Mouse (Mus musculus) megakaryocyte-erythroid progenitor cell, adult 5-6 weeks (primary cell): Measurements from ENCODE around the gene Slc29a4. TPM values are rescaled to one million over a fixed set of nuclear protein-coding genes. Genes with fewer than 3 reads are reported as not detected.
A peak's percentile ranks its signal among the peaks of the same experiment; 100 is the strongest.

Source experiments
- ATAC-seq: replicated peaks from 2 replicates; pipeline ENCODE4 v1.8.0; 2016; ENCODE audit warnings: mild to moderate bottlenecking, inconsistent platforms; ENCODE audit not compliant: severe bottlenecking, poor library complexity, low FRiP score, low TSS enrichment
- total RNA-seq, 2 experiments: library from RNA; stranded (forward) in 1 of 2; stranded (reverse) in 1 of 2; fragments of 200-1000, 215-1000 nt in 1 of 2; fragments of >200 nt in 1 of 2; fragmentation: Nextera tagmentation in 1 of 2; gene quantifications; 2 replicates each; pipeline ENCODE4 v1.2.3; 2014 to 2017

The Slc29a4 gene
- total RNA-seq, 2 experiments from 2014 or later: not detected

DNA sequence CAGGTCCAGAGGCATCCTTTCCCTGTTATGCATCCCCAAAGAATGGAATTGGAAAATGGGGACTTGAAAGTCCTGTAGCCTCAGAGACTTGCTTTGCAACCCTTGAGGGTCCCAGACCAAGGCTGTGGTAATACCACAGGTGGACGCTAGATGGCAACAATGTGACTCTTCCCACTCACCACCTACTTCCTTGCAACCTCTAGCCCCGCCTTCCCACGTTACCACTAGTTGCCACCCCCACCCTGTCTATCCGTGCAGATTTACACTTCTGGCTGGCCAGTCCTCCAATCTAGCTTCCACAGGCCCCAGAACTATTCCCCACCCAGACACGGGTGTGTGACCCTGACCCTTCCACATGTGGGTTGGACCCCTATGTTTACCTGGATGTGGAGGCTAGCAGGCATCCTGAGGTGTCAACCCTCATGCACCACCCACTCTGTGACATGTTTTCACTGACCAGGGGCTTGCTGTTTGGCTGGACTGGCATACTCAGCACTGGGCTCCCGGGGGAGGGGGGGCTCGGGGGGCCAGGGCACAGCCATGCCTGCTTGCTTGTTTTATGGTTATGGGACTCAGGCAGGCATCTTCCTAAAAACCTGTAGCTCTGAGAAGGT is 31.3 kb downstream of the Slc29a4 start:
- ATAC-seq: peak; percentile 86

DNA sequence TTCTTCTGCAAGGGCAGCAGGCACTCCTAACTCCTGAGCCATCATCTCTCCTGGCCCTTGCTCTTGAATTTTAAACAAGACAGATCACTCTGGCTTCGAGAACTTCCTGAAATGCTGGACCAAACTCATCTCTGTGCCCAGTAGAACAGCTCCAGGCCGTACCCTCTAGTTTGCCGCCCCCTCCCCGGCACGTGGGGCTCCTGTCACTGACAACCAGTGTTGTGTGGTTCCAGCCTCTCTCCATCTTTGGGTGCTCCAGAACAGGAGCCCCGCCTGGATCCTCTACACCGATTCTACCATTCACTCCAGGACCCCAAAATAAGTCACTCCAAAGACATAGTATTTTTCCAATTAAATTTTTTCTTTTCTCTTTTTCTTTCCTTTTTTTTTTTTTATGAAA is 32.0 kb downstream of the Slc29a4 start:
- no peak for ATAC-seq

DNA sequence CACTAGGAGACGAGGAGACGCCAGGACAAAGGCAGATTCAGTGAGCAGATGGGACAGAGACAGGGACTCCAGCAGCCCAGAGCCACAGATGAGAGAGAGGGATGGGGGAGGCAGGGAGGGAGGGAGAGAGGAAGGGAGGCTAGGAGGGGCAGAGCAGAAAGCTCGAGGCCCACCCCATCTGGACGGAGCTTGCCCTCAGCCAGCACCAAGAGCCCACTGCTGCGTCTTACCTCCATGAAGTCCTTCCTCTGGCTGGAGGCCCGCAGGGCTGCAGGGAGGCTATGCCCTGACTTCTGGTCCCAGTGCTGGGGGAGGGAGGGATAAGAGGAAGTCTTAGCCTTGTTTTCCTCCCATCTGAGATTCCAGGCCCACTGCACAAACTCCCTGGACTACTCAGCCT is 34.4 kb downstream of the Slc29a4 start:
- no peak for ATAC-seq

DNA sequence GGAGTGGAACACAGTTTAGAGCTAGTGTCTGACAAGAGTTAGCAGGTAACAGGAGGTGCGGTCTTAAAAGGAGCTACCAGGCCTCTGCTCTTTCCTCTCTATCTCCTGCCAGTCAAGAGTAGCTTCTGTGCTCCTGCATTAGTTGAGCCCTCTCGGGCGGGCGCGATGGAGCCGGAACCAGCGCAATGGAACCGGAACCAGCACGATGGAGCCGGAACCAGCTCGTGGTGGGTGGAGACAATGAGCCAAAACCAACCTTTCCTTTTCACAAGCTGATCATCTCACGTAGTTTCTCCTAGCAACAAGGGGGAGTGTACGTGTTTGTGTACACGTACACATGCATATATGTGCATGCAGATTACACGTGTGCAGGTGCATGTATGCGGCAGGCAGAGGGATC is 36.0 kb downstream of the Slc29a4 start:
- no peak for ATAC-seq

DNA sequence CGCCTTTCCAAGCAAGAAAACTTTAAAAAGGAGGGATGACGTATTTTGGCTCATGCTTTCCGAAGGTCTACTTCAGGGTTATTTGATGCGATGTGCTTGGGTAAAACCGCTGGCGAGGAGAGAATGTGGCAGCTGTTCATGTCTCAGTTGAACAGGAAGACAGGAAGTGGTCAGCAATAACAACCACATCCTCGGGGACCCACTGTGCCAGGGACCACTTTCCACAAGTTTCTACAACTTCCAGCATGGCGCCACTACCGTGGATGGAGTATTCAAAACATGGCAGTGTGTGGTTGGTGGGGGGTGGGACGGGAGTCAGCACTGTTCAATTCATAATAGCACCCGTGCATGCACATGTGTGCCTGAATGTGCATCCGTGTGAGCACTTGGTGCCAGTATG is 38.0 kb downstream of the Slc29a4 start:
- no peak for ATAC-seq

DNA sequence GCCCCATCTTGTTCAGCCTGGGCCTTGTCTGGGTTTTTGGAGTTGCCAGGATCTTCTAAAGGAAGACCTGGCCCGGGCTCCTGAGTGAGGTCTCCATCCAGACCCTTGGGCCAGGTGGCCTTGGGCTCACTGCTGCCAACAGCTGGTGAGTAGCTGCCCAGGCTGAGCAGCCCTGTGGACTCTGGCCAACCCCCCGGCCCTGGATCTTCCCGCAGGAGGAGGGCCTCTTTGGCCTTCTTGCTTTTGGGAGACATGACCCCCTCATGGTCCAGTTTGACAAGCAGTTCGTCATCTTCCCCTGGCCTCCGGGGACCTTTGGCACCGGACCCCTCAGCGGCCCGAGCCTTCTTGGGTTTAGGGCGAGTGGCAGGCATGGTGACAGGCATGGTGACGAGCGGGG is 39.6 kb downstream of the Slc29a4 start:
- ATAC-seq: no peak

DNA sequence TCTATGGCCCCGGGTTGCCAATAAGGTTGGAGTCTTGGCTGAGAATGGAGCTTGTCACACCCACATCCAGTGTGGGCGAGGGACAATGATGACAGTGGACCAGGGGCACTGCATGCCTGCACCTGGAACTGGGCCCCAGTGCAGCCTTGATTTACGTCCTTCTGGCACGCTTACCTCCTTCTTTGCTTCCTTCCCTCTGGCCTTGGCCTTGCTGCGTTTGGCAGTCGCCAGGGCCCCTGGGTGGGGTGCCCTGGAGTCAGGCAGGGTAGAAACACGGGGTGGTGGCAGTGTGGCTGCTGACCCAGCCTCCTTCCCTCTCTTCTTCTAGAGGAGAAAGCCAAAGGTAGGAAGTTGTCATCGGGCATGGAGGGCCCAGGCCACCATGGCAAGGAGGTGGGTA is 47.6 kb downstream of the Slc29a4 start:
- ATAC-seq: no peak

DNA sequence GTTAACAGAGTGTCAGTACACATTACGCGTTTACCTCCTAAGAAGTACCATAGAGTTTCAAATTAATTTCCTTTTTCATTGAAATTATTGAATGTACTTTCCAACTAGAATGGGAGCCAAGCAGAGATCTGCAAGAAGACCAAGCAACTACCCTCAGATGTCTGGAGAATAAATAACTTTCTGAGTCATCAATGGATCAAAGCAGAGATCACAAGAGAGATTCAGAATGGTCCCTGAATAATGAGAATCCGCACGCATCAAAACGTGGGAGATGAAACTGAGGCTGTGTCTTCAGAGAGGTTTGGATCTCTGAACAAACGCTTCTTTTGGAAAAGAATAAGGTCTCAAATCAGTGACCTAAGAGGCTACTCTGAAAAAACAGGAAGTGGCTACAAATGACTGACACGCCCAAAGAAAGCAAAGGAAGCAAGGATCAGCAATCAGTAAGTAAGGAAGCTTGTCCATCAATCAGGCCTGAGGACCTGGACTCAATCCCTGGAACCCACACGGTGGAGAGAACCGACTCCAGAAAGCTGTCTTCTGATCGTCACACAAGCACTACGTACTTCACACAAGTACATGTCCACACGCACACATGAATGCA is 54.8 kb downstream of the Slc29a4 start:
- no peak for ATAC-seq

DNA sequence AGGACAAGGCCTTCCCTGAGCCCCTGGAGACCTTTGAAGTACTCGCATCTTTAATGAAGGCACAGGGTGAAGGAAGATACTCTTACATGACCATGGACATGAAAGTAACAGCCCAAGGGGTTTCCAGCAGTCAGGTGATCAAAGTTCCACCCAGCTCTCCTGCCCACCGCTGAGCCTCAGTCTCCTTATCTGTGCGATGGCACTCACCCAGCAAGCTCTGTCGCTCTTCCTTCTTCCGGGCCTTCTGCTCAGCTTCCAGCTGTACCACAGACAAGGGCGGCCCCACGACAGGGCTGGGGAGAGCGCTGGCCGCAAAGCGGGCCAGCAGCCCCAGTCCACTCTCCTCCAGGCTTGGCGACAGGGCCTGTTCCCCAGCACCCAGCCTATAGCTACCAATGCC is 57.9 kb downstream of the Slc29a4 start:
- ATAC-seq: peak; percentile 57; the same call in 1 of the 2 replicates

DNA sequence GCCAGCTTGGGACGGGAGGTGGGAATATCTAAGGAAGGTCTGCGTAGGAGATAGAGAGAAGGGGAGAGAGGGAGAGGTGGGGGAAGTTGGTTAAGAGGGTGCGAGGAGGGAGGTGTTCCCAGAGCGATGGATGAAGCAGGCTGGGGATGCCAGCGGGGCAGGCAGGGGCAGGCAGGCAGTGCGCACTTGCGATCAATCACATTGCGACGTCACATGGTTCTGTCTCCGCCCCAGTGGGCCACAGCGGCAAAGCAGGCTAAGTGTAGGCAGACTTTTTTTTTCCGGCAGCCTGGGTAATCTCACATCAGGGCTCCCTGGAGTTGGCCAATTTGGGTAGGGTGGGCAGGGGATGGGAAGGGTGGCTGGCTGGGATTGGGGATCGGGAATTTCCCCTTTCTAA is 59.9 kb downstream of the Slc29a4 start:
- ATAC-seq: no peak

DNA sequence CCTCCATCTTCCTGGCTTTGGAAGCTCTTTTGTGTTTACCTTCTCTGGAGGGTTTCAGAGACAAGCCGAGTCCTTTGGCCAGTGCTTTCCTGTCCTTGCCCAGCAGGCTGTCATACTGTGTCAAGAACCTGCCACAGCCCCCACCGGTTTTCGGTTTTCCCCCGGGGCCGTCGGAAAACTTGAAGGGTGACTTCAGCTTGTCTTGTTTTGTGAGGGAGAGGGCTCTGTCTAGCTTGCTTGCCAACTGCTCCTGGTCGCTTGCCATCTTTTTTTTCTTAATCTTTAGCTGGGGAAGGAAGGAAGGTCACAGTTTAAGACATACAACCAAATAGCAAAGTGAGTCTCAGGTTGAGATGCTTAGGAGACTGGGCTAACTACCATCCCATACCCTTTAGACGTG is 67.5 kb downstream of the Slc29a4 start:
- no peak for ATAC-seq

DNA sequence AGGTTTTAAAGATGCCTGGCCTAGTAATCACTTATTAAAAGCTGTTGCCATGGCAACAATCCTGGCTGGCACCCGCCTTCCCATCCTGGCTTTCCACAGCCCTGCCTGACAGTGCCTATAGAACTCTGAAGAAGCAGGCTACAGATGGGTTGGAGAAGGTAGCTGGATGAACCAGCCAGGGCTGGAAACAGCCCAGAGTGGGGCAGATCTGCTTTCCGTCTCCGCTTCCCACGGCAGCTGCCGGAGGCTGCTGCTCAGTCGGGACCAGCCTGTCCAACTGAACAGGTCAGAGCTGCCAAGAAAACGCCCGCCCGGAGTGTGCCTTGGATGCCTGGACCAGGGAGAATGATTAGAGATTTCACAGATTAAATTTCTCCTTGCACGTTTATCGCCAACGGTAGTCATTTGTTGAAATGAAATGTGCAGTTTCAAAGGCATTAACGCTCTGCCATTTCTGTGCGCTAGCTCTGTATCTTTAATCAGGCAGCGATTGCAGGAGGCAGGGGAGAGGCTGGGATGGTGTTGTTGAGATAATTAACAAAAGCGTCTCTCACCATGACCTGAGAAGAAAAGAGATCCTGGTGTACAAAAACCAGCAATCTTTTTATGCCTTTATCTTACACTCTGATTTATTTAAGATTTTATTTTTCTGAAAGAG is 69.1 kb downstream of the Slc29a4 start:
- no peak for ATAC-seq

DNA sequence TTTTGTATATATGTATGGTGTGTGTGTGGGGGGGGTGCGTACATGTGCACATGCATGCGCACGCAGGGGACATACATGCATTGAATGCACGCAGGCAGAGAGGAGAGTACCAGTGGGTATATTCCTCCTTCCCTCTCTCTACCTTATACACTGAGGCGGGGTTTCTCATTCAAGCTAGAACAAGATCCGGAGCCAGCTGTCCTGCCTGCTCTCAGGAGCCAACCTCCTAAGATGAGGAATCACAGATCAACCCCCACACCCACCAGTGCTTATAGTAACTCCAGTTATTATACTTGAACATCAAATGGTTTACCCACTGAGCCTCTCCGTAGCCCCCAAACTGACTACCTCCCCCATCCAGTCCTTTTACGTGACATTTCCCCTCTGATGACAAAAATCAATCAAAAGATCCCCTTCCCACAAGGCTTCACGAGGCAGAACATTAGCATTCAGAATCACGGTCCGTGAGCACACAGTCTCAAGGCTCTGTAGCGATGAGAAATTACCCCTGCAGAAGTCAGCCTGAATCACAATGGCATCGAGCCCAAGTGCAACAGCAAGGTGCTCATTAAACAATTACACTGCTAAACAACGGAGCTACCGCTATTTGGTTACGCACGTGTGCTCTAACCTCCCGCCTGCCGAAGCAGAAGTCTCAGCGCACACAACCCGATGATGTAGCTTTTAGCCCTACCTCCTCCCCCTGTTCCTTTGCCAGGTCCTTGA is 69.9 kb downstream of the Slc29a4 start:
- no peak for ATAC-seq

DNA sequence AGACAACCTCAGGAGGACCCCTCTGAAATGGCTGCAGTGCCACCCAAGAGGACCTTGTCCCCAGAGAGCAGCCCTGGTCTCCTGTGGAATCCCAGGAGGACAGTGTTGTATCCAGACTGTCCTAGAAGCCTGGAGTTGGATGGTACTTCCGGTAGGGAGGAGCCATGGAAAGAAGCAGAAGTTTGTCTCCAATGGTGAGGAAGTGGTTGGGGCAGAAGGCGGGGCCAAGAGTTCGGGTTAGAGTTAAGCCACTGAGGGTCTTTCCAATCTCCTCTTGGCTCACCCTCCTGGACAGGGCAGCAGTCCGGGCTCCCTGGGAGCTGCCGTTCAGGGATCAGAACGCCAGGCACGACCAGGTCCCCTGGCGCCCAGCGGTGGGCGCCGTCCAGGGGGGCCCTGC is 72.0 kb downstream of the Slc29a4 start:
- no peak for ATAC-seq

DNA sequence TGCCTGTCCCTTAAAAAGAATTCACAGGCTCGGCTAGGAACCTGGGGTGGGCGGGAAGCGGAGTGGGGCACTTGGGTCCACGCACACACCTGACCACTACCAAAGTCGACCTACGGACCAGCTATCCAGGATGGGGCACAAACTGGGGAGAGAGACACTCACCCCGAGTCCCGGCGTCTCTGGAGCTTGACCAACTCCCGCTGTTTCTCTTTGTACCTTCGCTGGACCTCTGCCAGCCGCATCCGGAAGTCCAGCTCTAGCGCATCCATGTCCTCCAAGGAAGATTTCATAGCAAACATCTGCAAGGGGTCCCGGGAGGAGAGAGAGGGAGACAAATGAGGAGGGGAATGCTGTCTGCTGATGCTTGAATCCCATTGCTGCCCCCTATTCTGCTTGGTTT is 72.6 kb downstream of the Slc29a4 start:
- no peak for ATAC-seq

DNA sequence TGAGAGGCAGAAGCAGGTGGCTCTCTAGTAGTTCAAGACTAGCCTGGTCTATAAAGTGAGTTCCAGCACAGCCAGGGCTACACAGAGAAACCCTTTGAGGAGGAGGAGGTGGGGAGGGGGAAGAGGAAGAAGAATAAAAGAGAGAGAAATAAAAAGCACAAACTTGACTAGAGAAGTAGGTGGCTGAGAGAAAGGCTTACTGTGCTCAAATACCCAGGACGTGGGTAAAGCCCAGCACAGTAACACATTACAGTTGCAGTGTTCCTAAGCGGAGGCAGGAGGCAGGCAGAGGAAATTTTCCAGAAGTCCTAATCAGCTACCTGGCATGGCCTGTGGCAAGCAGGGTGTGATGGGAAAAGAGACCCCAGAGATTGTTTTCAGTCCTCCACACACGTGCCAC is 74.4 kb downstream of the Slc29a4 start:
- ATAC-seq: no peak

DNA sequence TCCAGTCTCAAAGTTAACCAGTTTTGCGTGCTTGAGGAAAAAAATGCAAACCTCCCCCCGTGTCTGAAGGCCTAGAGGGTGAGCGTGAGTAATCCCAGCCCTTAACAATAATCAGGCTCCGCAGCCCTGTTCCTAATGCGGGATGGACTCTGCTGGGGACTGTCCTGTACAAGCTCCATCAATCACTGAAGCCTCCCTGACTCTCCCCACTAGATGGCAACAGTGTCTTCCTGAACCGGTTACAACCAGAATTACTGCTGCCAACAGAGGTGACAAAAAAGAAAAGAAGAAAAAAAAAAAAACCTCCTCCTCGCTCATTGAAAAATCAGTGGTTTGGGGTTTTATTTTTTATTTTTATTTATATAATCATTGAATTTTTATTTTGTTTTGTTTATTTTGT is 75.6 kb downstream of the Slc29a4 start:
- peak; percentile 76 for ATAC-seq

DNA sequence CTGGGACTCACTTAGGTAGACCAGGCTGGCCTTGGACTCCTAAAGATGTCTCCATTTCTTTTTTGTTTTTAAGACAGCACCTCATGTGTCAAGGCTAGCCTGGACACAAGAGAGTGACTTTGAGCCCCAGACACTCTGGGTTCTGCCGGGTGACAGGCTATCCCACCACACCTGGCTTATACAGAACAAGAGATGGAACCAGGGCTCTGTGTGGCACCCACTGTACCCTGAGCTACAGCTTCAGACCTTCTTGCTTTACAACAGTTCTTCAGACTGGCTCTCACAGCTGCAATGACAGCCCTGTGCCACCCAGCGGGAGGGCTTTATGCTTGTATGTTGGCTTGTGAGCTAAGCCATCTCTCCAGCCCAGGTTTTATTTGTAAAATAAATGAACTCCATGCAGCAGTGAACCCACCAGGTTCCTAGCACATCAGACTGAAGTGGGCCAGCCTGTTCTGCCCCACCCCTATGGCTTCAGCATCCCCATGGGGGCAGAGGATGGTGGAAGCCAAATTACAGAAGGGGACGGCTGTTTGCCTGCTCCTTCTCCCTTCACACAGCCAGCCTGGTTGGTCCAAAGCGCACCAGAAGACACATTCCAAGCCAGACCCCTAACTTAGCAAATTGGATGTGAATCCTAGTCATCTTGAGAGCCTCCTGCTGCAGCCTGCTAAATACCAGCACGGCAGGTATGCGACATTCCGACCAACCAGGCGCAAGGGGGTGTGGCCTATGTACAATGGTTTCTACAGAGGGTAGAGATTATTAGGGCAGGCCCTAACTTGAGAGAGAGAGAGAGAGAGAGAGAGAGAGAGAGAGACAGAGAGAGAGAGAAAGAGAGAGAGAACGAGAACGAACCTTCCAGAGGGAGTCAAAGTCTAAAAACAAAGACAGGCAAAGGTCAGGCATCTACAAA is 76.3 kb downstream of the Slc29a4 start:
- ATAC-seq: no peak

DNA sequence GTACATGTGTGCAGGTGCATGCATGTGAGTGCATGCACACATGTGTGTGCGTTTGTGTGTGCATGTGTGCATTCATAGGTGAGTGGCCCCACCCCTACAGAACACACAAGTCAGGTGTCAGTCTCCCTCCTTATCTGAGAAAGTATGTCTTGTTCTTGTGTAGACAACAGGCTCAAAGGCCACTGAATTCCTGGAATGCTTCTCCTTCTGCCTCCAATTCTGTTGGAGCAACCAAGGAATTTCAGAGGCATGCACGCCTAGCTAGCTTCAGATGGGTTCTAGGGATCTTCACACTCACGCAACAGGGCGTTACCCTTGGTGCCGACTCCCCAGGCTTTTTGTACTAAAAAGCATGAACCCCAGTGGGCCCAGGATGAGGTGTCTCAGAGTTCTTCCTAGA is 77.3 kb downstream of the Slc29a4 start:
- ATAC-seq: no peak

DNA sequence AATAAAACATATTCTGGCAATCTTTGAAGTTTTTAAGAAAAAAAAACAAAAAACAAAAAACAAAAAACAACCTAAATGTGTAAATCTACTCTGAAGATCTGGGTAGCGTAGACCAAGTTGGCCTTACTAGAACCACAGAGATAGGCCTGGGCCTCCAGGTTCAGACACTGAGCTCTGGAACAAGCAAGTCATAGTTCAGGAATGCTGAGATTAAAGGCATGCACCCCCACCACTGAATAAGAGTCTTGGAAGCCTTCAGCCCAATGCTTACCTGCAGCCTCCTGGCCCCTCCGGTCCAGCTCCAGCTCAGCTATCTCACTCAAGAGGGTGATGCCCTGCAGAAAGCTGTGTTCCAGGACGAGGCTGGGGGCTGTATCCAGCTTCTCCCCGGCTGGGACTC is 78.7 kb downstream of the Slc29a4 start:
- no peak for ATAC-seq
